Mouse (Mus musculus) left cerebral cortex, adult 18-20 months (tissue): ENCODE results near the gene Eif4g3. TPM values are rescaled to one million over a fixed set of nuclear protein-coding genes. Genes with fewer than 3 reads are reported as not detected.
A peak's percentile ranks its signal among the peaks of the same experiment; 100 is the strongest.

Experiments
- DNase-seq, 2 experiments: peaks; one replicate each; pipeline ENCODE4 v3.0.0; 2021 to 2022; ENCODE audit warnings: low spot score in 2 of 2, mixed read lengths in 1 of 2
- total RNA-seq, 2 experiments: library from RNA; stranded (reverse); gene quantifications; 2 replicates each; pipeline ENCODE4 v1.2.3; 2021

Eif4g3 gene
- total RNA-seq, 2 experiments from 2014 or later = 155 to 168 TPM

GRCm38 (mm10) chr4:137984746-137985145 is 8.1 kb upstream of the Eif4g3 start:
- DNase-seq = no peak

GRCm38 (mm10) chr4:137989426-137989825 is 3.4 kb upstream of the Eif4g3 start:
- no peak for DNase-seq

- no peak for DNase-seq
These were observed 2.4 kb upstream of the Eif4g3 start for GRCm38 (mm10) chr4:137990433-137990832.

GRCm38 (mm10) chr4:137991240-137991639 is 1.6 kb upstream of the Eif4g3 start:
- DNase-seq = no peak

GRCm38 (mm10) chr4:137993291-137993758 is 503 bp downstream of the Eif4g3 start:
- DNase-seq = peak; percentile 100

GRCm38 (mm10) chr4:137993821-137994561 is 1.2 kb downstream of the Eif4g3 start:
- DNase-seq = peak; percentile 39 to 41

- DNase-seq = no peak
These were observed 1.9 kb downstream of the Eif4g3 start for GRCm38 (mm10) chr4:137994562-137995336.

GRCm38 (mm10) chr4:137995399-137995798 is 2.6 kb downstream of the Eif4g3 start:
- no peak for DNase-seq

- DNase-seq = no peak
These were observed 5.4 kb downstream of the Eif4g3 start for GRCm38 (mm10) chr4:137998232-137998631.

GRCm38 (mm10) chr4:138000682-138001081 is 7.9 kb downstream of the Eif4g3 start:
- no peak for DNase-seq

GRCm38 (mm10) chr4:138003909-138004610 is 11.2 kb downstream of the Eif4g3 start:
- no peak for DNase-seq

- DNase-seq = no peak
These were observed 13.0 kb downstream of the Eif4g3 start for GRCm38 (mm10) chr4:138005781-138006180.

- DNase-seq = no peak
These were observed 14.3 kb downstream of the Eif4g3 start for GRCm38 (mm10) chr4:138006951-138007613.

GRCm38 (mm10) chr4:138008646-138009045 is 15.8 kb downstream of the Eif4g3 start:
- DNase-seq = no peak

GRCm38 (mm10) chr4:138009786-138010502 is 17.1 kb downstream of the Eif4g3 start:
- DNase-seq = no peak

GRCm38 (mm10) chr4:138013723-138014479 is 21.1 kb downstream of the Eif4g3 start:
- DNase-seq = no peak

- DNase-seq = no peak
These were observed 23.1 kb downstream of the Eif4g3 start for GRCm38 (mm10) chr4:138015966-138016365.

GRCm38 (mm10) chr4:138017085-138017637 is 24.3 kb downstream of the Eif4g3 start:
- DNase-seq = no peak

- DNase-seq = no peak
These were observed 25.2 kb downstream of the Eif4g3 start for GRCm38 (mm10) chr4:138018011-138018410.
